ENCODE assay signal across 24 mouse cellular contexts in genomic region chr12:55471344-55471743, GRCm38 (mm10).
"Had no signal": no experiment of that assay in that cellular context is flagged by ENCODE, and none has a peak within 500 bp of the region (broad histone marks: within the 10 kb centered on the region; RNA-seq: fewer than 3 reads in every experiment).

No protein-coding gene starts in this region.

- H3K4me3 ChIP-seq: liver, embryonic 13.5 days; liver, embryonic 15.5 days; lung, embryonic 15.5 days; megakaryocyte, embryonic 14.5 days; midbrain, embryonic 10.5 days; midbrain, embryonic 12.5 days; myocyte; neural tube, embryonic 13.5 days; neural tube, embryonic 15.5 days; stomach, embryonic 15.5 days had no signal

- H3K36me3 ChIP-seq: liver, embryonic 13.5 days; liver, embryonic 15.5 days; lung, embryonic 15.5 days; midbrain, embryonic 10.5 days; midbrain, embryonic 12.5 days; neural tube, embryonic 13.5 days; neural tube, embryonic 15.5 days; stomach, embryonic 15.5 days had no signal

- ATAC-seq: liver, postnatal 0 days; lung, postnatal 0 days; midbrain, embryonic 16.5 days had no signal

- H3K27ac ChIP-seq: liver, embryonic 13.5 days; liver, embryonic 15.5 days; lung, embryonic 15.5 days; macrophage; midbrain, embryonic 10.5 days; midbrain, embryonic 12.5 days; neural tube, embryonic 13.5 days; neural tube, embryonic 15.5 days; stomach, embryonic 15.5 days had no signal

- DNase-seq: liver, embryonic 13.5 days; liver, postnatal 0 days; lung, adult 2 months; lung, postnatal 14 days; lung, postnatal 36 days; midbrain, embryonic 14.5 days; retina, postnatal 1 day; right cerebral cortex, postnatal 14 days; spleen, adult 18-20 months; thymus, adult 18-20 months; thymus, postnatal 25 days; thymus, postnatal 4 days had no signal

- H3K9ac ChIP-seq: liver, embryonic 13.5 days; liver, embryonic 15.5 days; liver, postnatal 0 days; lung, embryonic 15.5 days; midbrain, embryonic 12.5 days; neural tube, embryonic 13.5 days; neural tube, embryonic 15.5 days; stomach, embryonic 15.5 days had no signal

- H3K4me2 ChIP-seq: liver, embryonic 13.5 days; liver, embryonic 15.5 days; lung, embryonic 15.5 days; midbrain, embryonic 12.5 days; neural tube, embryonic 13.5 days; neural tube, embryonic 15.5 days; stomach, embryonic 15.5 days had no signal

- H3K9me3 ChIP-seq: liver, embryonic 13.5 days; liver, embryonic 15.5 days; lung, embryonic 15.5 days; megakaryocyte, embryonic 14.5 days; midbrain, embryonic 10.5 days; midbrain, embryonic 12.5 days; neural tube, embryonic 13.5 days; neural tube, embryonic 15.5 days; stomach, embryonic 15.5 days had no signal

- H3K27me3 ChIP-seq: lung, embryonic 15.5 days; neural tube, embryonic 13.5 days; neural tube, embryonic 15.5 days; stomach, embryonic 15.5 days had no signal
